Mouse (Mus musculus) adrenal gland (tissue): ENCODE results near the gene Higd1b.

Experiments
- intact Hi-C: fragments of 180-260 bp; cut with DNase I; formaldehyde crosslinking; loops from one replicate; pipeline ENCODE4 v1.15.1; 2025
- long read RNA-seq, 2 experiments: library from polyadenylated mRNA; unstranded; transcript quantifications; one replicate each; pipeline ENCODE4 v2.0.0; 2020; ENCODE audit warnings: borderline replicate concordance in 1 of 2; ENCODE audit not compliant: insufficient replicate concordance in 1 of 2

Higd1b gene
- long read RNA-seq, experiment 1, partial matches to known transcripts, result 0 of 1 reads
- long read RNA-seq, experiment 1, other reads (novel, unspliced or antisense), result 0 of 1 reads
- long read RNA-seq, experiment 2, partial matches to known transcripts, result 0 of 5 reads
- long read RNA-seq, experiment 2, other reads (novel, unspliced or antisense), result 5 of 5 reads

DNA sequence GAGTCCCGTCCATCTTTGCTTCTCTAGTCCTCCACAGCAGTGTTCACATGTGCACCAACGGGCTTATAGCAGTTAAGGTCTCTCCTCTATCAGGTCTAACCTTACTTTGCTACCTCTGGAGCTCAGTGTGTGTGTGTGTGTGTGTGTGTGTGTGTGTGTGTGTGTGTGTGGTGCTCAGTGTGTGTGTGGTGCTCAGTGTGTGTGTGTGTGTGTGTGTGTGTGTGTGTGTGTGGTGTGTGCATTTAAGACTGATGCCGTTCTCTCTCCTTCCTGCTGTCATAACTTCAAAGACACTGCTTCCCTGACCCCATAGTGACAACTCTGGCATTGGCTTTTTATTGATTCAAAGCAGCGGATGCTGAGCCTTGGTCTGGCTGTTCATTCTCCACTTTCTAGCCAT is at the start of gene Higd1b:
TSS of gene Higd1b (plus strand) at position 301 of the 400 bp plus-strand sequence.
- intact Hi-C loops, result no loop called here

DNA sequence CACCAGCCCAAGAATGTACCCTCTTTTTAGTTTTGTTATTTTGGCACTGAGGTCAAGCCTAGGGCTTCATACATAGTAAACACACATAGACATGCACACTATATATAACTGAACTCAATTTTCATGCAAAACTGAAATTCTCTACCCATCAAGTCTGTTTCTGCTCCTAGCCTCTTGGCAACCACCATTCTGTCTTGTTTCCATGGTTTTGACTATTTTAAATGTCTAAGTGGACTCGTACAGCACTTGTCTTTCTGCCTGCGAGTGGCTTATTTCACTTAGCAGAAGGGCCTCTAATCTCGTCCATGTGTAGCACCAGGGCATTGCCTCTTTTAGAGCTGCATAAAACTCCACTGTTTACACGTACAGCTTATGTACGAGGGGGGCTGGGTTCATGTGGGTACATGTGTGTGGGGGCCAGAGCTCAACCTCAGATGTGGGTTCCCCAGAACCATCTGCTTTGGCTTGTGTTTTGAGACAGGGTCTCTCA is 47.9 kb upstream of the Higd1b start:
- intact Hi-C loops, result no loop called here

- intact Hi-C loops, result no loop called here
These were observed 43.8 kb upstream of the Higd1b start for GRCm38 (mm10) chr11:102791682-102792445.

DNA sequence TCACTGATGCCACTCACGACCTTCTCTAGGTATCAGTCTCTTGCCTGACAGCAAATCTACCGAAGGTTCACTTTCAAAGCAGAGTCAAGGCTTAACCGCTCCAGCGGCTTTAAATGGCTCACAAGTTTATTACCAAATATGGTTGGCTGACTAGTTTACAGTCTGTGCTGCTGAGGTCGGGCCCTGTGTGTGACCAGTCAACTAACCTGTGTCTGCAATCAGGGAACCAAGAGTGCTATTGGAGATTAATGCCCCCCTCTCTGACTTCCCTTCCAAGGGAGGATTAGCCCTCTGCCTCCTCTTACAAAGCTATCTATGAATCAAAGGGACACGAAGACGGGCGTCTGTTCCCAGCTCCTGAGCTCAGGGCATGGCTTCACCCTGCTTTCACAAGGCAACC is 41.5 kb upstream of the Higd1b start:
- intact Hi-C loops, result no loop called here

GRCm38 (mm10) chr11:102803453-102803852 is 32.2 kb upstream of the Higd1b start:
- intact Hi-C loops, result no loop called here

- intact Hi-C loops, result no loop called here
These were observed 27.4 kb upstream of the Higd1b start for GRCm38 (mm10) chr11:102808246-102808645.

DNA sequence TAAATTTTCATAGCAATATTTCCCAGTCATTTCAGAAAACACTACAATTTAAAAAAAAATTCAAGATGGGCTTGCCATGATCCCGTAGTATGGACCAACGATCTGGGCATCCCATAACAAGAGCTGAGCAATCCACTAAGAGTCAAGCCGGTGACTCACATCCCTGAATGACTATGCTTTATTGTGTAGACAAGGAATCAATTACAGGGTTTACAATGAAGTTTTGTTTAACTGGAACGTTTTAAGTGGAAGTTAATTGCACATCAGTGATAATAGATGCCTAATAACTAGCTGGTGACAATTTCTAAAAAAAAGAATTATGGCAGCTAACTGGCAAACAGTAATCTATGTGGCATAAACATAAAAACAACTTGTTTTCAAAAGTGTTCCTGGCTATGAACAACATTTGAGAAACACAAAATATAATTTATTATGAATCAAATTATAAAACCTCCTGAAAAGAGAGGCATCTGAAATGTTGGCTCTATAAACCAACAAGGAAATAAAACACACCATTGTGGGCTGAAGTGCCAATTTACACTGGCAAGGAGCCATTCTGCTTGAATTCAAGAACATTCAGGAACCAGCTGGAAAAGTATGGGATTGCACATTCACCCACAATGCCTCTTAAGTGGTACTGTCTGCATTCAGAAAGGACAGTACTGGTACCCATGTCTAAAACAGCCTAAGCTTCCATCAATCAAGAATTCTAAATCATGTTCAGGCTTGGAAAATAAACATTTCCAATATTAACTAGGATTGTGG is 24.7 kb upstream of the Higd1b start:
- intact Hi-C loops, result no loop called here

DNA sequence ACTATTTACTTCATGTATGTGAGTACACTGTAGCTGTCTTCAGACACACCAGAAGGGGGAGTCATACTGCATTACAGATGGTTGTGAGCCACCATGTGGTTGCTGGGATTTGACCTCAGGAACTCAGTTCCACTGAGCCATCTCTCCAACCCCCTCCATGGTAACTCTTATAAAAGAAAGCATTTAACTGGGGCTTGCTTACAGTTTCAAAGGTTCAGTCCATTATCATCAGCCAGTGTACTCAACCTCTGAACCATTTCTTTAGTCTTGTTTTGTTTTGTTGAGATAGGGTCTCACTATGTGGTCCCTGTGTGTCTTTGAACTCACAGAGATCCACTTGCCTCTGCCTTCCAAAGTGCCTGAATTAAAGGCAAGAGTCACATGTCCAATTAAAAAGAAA is 20.8 kb upstream of the Higd1b start:
- intact Hi-C loops, result loop anchor here (5.0 kb wide), 2 partner anchors 37 to 38 kb away; no protein-coding TSS in a partner anchor

DNA sequence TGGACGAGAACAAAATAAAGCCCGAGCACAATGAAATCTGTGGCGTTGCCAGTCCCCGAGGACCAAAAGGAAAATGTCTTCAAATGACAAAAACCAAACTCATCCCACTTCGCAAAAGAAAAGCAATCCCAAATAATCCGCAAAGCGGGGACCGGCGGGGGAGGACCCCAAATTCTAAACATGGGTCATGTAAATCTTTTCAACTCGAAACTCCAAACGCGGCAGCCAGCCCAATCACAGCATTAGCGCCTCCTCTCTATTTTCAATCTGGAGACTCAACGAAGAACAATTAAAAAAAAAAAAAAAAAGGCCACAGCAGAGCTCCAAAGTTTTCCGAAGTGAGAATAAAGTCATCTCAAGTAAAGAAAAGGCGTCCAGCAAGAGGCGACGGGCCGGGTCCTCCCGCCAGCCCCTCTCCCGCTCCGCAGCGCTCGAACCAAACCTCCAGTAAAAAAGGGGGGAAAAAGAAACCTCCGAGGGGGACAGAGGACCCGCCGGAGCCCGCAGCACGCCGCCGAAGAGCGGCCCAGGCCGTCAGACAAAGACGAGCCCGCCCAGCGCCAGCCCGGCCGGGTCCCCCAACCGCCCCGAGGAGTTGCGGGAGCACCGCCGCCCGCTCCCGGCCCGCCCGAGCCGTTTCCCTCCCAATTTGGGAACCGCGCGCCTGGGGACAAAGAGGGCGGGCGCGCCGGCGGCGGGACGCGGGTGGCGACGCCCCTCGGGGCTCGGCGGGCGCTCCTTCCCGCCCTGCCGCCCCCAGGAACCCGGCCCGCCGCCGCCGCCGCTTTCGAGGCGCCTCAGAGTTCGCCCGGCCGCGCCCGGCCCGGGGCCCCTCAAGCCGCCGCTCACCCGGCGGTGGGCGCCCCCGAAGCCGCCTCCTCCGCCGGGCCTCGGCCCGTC is 17.3 kb upstream of the Higd1b start:
- intact Hi-C loops, result loop anchor here (5.0 kb wide), 2 partner anchors 34 to 41 kb away; no protein-coding TSS in a partner anchor

DNA sequence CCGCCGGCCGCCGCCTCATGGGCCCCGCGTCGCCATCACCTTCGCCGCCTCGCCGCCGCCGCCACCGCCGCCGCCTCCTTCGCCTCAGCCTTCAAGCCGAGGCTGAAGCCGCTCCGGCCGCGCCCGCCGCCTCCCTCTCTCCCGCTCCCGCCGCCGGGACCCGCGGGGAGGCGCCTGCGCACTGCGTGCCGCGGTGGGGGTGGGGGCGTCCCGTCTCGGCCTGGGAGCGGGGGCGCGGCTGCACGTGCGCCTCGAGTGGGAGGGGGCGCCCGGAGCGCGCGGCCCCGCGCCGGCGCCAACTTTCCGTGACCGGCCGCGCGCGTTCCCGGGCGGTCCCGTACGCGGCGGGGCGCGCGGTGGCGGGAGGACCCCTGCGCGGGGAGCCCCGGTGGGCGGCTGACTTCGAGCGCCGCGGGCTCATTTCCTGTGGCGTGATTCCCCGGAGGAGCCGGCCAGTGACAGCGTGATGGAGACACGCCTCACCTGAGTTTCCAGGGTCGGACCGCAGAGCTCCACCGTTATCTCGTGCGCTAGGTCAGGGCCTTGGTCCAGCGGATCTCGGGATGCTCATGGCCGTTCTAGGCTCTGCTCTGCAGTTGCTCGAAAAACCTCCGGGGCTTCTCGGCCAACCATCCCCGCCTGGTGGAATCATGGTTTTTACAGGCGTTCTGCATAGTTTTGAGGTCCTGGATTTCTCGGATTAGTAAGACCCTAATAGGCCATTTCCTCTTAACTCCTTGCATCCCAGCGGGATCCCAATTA is 16.4 kb upstream of the Higd1b start, which contains the start of gene Gjc1:
TSS of gene Gjc1 (minus strand) at position 680 of the 762 bp plus-strand sequence.
- intact Hi-C loops, result loop anchor here (5.0 kb wide), 2 partner anchors 33 to 42 kb away; no protein-coding TSS in a partner anchor

DNA sequence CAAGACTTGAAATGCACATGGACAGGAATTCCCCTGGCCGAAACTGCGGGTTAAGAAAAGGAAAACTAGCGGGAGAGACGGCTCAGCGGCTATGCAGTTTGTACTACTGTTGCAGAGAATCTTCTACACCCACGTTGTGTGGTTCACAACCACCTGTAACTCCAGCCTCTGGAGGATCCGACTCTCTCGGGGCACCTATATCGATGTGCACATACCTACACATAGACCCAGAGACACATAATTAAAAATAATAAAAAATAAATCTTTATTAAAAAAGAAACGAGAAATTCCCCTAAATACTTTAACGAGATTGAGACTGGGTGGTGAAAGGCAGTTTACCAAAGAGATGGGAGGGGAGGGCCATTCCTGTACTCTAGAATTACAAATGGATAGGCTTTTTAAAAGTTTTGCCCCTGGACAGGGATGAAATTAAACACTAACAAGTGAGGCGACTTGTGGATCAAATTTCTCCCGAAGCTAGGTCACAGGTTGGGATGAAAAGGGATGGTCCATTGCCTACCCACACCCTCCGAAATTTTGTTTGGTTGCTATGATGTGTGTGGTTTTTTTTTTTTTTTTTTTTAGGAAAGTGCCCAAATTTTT is 15.8 kb upstream of the Higd1b start:
- intact Hi-C loops, result loop anchor here (5.0 kb wide), 2 partner anchors 32 to 43 kb away; no protein-coding TSS in a partner anchor

DNA sequence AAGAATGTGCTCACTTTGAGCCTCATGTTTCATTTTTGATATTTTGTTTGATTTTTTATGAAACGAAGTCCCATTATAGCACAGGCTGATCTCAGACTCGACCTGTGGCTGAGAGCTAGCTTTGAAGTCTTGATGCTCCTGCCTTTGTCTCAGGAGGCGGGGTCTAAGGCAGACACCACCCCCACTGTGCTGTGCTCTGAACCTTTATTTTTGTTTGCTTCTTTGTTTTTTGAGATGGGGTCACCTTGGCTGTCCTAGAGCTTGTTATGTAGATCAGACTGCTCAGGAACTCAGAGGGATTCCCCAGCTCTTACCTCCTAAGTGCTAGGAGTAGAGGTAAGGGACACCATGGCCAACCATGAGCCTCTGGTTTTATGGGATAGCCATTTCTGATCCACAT is 15.2 kb upstream of the Higd1b start:
- intact Hi-C loops, result no loop called here

- intact Hi-C loops, result no loop called here
These were observed 14.4 kb upstream of the Higd1b start for GRCm38 (mm10) chr11:102821231-102821630.

DNA sequence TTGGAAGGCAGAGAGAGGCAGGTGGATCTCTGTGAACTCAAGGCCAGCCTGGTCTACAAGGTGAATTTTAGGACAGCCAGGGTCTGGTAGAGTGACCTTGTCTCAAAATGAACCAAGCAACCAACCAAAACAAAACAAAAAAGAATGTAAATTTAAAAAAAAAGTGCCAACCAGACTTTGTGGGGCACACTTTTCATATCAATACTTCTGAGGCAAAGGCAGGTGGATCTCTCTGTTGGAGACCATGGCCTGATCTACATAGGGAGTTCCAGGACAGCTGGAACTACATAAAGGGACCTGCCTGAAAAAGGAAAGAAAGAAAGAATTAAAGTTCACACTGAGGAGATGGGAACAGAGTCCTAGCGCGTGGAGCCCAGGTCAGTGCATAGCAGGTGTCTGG is 9.2 kb upstream of the Higd1b start:
- intact Hi-C loops, result no loop called here

- intact Hi-C loops, result no loop called here
These were observed 8.6 kb upstream of the Higd1b start for GRCm38 (mm10) chr11:102827097-102827496.

- intact Hi-C loops, result no loop called here
These were observed 5.4 kb upstream of the Higd1b start for GRCm38 (mm10) chr11:102830276-102830675.

- intact Hi-C loops, result no loop called here
These were observed 2.9 kb upstream of the Higd1b start for GRCm38 (mm10) chr11:102832700-102833297.

DNA sequence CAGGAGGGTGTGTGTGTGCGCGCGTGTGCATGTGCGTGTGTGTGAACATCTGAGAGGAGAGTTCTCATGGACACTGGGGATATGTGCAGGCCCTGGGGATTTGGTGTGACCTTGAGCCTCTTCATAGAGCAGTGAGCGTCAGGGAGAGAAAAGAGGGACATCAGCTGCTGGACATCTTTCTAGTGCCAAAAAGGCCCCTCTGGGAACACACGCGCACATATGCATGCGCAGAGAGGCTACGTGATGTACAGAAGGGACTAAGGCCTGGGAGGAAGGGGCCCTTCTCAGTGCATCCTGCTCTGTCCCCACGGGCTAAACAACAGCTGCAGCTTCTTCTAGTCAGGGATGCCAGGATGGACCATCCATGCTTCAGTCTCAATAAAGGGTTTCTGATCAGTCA is 1.4 kb upstream of the Higd1b start:
- intact Hi-C loops, result no loop called here

DNA sequence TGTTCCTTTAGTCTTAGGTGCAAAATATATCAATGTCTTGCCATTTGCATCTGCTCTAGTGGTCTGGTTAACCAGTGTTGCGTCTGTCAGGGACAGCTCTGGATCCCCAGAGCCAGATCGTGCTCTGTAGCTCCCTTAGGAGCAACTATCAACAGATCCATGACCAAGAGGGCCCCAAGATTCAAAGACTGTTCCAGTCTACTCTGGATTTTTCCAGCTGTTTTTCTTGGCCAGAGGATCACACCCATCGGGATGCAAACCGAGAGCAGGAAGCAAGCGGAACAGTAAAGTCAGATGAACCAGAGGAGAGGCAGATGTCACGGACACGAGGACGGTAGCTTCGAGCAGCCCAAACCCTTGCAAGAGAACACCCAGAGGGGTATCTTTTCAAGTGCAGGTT is 497 bp downstream of the Higd1b start:
- intact Hi-C loops, result no loop called here
